Mouse (Mus musculus) cerebellum, adult 8-10 months (tissue): ENCODE results near the gene Slc39a11.

Experiments
- DNase-seq: peaks from one replicate; pipeline ENCODE4 v3.0.0; 2022

Slc39a11 gene

GRCm38 (mm10) chr11:113502968-113503367, 146.9 kb downstream of the Slc39a11 start:
- no peak for DNase-seq

- DNase-seq = no peak
Measured at GRCm38 (mm10) chr11:113500631-113501305, 149.1 kb downstream of the Slc39a11 start.

- DNase-seq = peak; percentile 9
Measured at GRCm38 (mm10) chr11:113498889-113499288, 151.0 kb downstream of the Slc39a11 start.

DNA sequence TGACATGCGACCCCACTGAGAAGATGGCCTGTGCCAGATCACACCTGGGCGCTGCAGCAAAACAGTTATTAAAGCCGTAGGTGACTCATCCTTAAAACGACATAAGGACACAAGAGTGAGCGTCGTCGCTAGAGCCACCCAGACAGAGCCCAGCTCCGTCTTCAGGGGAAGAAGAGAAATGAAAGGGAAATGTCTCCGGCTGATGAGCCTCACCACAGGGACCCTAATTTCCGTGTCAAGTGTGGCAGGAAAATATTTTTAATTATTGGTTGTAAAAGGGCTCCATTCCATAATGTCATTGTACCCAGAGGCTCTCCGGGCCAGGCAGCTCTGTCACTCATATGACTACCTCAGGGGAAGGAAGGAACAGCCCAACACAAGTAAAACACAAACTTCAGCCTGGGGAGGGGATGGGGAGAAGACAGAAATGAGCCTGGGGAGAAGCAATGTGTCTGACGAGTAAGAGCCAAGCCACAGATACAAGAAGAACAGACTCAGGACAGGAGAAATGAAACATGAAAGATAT, 155.8 kb downstream of the Slc39a11 start:
- DNase-seq = no peak

- DNase-seq = no peak
Measured at GRCm38 (mm10) chr11:113490530-113491520, 159.1 kb downstream of the Slc39a11 start.

DNA sequence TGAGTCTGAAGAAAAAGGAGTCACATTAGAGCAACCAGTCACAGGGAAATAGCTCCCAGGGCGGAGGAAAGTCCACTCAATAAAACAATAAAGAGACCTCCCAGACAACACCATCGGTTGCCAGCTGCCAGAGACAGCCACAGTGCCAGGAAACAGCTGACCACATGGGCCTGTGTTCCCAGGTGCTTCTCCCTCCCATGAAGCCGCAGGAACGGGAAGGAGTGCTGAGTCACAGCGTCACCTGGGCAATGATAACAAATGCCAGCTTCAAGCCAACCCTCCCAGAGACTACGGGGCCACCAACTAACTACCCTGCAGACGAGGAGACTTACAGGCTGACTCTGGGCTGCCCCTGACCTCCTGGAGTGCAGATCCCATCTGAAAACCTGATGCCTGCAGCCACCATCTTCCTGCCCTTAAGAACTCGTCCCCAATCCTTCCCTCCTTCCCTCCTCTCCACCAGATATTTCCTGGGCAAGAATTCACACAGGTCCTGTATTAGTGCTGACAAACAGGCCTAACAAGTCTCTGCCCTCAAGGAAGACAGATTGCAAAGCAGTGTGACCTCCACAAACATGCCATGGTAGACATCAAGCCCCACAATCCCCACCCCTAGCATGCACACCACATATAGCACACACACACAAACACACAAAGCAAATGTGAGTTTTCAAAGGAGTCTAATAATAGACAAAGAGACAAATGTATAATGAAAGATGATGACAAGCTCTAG, 162.1 kb downstream of the Slc39a11 start:
- DNase-seq = no peak

DNA sequence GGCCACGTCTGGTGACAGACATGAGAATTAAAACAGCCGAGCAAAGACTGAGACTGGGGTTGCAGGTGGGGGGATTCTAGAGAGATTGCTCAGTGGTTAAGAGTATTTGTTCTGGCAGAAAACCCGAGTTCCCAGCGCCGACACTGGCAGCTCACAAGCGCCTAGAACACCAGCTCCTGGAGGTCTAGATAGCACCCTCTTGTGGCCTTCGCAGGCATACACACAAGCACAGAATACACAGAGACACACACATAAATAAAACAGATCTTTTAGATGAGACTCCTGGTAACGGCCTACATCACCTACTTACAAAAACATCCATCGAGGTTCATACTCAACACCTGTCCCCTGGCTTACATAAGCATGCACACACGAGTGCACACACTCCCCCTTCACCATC, 165.8 kb downstream of the Slc39a11 start:
- no peak for DNase-seq

DNA sequence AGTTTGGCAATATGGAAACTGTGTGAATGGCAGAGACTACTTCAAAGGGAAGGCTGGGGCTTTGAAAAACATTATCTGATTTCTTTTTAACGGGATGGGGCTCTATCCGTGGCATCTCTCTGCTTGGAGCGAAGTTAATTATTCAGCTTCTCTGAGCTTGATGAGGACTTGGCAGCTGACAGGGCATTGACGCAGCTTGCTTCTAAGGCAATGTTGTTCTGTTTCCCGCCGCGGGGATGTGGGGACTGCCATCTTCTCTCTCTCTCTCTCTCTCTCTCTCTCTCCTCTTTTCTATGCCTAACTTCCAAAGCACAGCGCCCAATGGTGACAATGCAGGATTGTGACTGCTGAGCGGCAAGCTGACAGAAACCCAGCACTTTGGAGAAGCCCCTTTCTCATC, 172.3 kb downstream of the Slc39a11 start:
- DNase-seq = no peak

GRCm38 (mm10) chr11:113476720-113477119, 173.2 kb downstream of the Slc39a11 start:
- DNase-seq = no peak

- no peak for DNase-seq
Measured at GRCm38 (mm10) chr11:113475491-113475890, 174.4 kb downstream of the Slc39a11 start.

DNA sequence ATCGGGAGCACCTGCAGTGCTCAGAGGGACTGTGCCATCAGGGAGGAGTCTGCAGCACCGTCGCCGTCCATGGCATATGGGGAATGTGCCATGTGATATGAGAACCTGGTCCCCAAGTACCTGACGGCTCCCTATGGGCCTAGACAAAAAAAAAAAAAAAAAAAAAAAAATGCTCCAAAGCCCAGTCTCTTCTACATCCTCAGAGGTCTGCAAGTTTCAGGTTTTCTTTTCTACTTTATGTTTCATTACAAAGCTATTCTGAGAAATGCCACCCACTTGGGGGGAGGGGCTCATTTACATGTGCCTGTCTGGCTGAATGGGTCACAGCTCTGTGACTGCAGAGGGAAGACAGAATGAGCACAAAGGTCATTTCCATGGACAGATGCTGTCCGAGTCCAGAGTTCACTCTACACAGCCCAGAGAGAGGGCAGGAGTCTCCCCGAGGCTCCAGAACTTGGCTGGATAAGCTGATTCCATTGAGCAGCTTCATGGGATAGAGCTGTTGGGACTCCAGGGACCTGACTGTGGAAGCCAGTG, 175.8 kb downstream of the Slc39a11 start:
- no peak for DNase-seq

DNA sequence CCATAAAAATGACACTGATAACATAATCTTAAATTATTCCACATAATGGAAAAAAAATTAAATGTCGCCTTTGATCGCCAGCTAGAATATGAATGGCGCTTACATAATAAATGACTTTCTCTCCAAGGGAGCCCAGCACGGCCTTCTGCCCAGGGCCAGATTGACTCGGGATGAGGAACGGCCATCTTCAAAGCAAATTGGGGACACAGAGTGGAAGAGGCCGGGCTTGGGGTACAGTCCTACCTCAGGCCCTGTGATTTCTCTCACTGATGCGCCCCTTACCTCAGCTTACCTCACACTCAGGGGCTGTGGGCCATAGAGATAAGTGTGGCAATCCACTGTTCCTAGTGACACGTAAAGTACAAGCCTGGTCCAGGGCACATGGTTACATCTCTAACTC, 177.9 kb downstream of the Slc39a11 start:
- DNase-seq = no peak

- no peak for DNase-seq
Measured at GRCm38 (mm10) chr11:113469919-113470785, 179.7 kb downstream of the Slc39a11 start.

DNA sequence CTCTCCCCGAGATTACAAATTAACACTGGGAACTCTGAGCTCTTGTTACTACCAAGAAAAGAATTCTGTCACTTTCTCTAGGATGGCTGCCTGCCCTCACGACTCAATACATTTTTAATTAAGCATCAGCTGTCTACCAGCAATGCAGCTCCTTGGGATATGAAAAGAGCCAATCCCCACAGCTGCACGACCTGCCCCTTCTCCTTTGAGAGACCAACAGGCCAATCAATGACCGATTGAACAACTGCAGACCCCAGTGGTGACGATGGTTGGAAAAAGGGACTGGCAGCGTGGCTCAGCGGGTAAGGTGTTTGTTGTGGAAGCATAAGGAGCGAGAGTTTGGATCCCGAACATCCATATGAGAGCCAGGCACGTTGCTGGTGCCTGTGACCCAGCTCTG, 181.9 kb downstream of the Slc39a11 start:
- no peak for DNase-seq

GRCm38 (mm10) chr11:113467313-113467811, 182.5 kb downstream of the Slc39a11 start:
- DNase-seq = no peak

DNA sequence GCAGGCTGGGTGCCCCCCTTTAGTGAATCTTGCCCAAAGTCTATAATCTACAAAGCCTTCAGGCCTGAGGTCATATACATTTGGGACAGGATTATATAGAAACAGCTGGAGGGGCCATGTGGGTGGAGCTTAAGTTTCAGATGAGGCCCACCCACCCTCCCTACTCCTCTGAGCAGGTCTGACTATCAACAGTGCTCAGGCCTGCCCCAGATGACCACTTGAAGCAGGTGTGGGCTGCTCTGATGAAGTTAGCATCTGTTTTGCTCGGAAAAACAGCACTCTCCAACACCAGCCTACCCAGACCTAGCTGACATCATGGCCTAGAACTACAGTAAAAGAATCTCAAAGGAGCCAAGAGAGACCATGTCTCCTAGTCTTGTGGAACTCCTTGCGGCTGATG, 189.8 kb downstream of the Slc39a11 start:
- DNase-seq = no peak

- DNase-seq = no peak
Measured at GRCm38 (mm10) chr11:113458582-113459210, 191.2 kb downstream of the Slc39a11 start.

- no peak for DNase-seq
Measured at GRCm38 (mm10) chr11:113452861-113453568, 196.9 kb downstream of the Slc39a11 start.

DNA sequence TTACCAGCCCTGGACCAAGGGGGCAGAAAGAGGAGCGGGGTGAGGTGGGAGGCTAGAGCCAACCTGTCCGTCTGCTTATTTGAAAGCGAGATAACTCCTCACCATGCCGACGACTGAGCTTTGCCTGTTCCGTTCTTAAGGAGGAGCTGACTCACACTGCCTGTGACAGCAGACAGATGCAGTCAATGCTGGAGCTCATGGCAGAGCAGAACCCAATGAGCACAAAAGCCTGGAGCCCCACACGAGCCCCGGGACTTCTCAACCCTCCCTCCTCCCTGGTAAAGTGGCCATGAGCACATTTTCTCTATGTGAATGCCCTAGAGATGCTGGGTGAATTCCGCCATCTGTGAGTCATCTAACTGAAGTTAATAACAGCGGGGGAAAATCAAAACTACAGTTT, 198.6 kb downstream of the Slc39a11 start:
- DNase-seq = no peak

DNA sequence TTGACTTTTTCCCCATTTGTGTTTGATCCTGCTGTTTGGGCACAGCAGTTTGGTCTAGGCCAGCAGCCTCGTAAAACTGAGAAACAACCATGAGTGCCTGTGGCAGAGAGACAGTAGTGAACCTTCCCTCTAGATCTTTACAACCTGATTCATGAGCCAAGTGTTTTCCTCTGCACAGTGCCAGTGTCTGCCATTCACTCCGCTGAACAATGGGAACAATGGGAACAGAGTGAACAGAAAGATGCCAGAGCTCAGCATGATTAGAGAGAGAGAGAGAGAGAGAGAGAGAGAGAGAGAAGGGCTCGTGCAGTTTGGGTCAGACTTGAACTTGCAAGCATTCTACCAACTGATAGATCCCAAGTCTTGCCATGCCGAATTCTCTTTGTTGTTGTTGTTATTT, 199.2 kb downstream of the Slc39a11 start:
- no peak for DNase-seq
